Mouse (Mus musculus): ENCODE measurements around the gene Syf2.

DNA sequence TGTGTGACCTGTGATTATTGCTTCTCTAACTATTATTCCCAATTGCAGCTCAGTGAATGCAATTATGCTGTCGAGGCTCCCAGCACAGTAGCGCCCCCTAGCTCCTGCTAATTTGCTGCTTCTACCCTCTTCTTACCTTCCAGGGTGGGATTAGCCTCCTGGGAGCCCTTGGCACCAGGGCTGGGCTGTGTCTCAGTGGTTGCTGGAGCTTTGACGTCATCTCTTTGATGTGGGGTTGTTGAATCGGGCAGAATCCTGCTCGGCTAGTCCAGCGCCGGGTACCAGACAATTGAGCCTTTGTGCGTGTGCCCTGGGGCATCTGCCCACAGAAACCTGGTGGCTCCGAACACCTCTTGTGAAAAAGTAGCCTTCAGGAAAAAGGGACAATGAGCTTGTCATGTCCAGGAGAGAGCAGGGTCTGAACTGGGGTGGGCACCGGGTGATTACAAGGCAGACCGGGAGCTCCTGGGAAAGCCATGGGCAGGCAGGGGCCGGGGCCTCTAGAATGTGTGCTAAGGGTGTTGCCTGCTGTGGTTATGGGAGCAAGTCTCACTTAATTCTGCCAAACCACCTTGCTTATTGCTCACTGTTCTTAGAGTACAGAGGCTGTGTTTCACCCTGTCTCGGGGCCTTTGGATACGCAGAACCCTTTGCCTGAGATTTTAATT, 44.7 kb downstream of the Syf2 start:
- TF ChIP-seq TCF12 (IDR thresholded peaks at IDR 0.05; ENCODE audit: low read depth, low read length) (no peak), POLR2A (IDR thresholded peaks at IDR 0.05; ENCODE audit: control insufficient read depth in 1 of 2, insufficient read depth in 1 of 2, low read depth in 1 of 2, low read length in 2 of 2, poor library complexity in 1 of 2) (no peak), CHD1 (IDR thresholded peaks at IDR 0.05; ENCODE audit: low read depth, low read length) (no peak), CTCF (IDR thresholded peaks at IDR 0.05 in 2 of 3, conservative IDR thresholded peaks at IDR 0.05 in 1 of 3; ENCODE audit: control insufficient read depth in 1 of 3, insufficient read depth in 1 of 3, low read depth in 2 of 3, low read length in 3 of 3, poor library complexity in 1 of 3, severe bottlenecking in 1 of 3) (peak; percentile 61 to 72 (median 65)), TBP (IDR thresholded peaks at IDR 0.05; ENCODE audit: low read depth, low read length) (no peak), MXI1 (IDR thresholded peaks at IDR 0.05; ENCODE audit: low read depth, low read length) (no peak), RAD21 (IDR thresholded peaks at IDR 0.05; ENCODE audit: low read depth, low read length) (no peak), MAZ (IDR thresholded peaks at IDR 0.05; ENCODE audit: low read depth, low read length) (no peak), EP300 (IDR thresholded peaks at IDR 0.05; ENCODE audit: low read depth in 1 of 2, low read length in 2 of 2) (no peak), RCOR1 (IDR thresholded peaks at IDR 0.05; ENCODE audit: low read depth, low read length) (no peak), USF2 (IDR thresholded peaks at IDR 0.05; ENCODE audit: borderline replicate concordance in 1 of 2, insufficient read depth in 1 of 2, low read depth in 1 of 2, low read length in 2 of 2) (no peak), GATA1 (IDR thresholded peaks at IDR 0.05; ENCODE audit: low read depth, low read length) (no peak), ZMIZ1 (IDR thresholded peaks at IDR 0.05; ENCODE audit: low read depth, low read length) (no peak), E2F4 (IDR thresholded peaks at IDR 0.05; ENCODE audit: borderline replicate concordance, low read depth, low read length) (no peak)

All from MEL (cell line).